Mouse (Mus musculus): ENCODE results near the gene Nsg2.

The Nsg2 gene

GRCm38 (mm10) chr11:32075163-32075562, 74.9 kb downstream of the Nsg2 start:
- no peak for DNase-seq (ENCODE audit: low read depth, low spot score)

- DNase-seq (ENCODE audit: low read depth, low spot score): no peak
Measured at GRCm38 (mm10) chr11:32083462-32083861, 83.2 kb downstream of the Nsg2 start.

- no peak for DNase-seq (ENCODE audit: low read depth, low spot score)
Measured at GRCm38 (mm10) chr11:32086525-32086924, 86.3 kb downstream of the Nsg2 start.

GRCm38 (mm10) chr11:32087376-32087775, 87.1 kb downstream of the Nsg2 start:
- DNase-seq (ENCODE audit: low read depth, low spot score): no peak

GRCm38 (mm10) chr11:32087779-32088442, 87.6 kb downstream of the Nsg2 start:
- no peak for DNase-seq (ENCODE audit: low read depth, low spot score)

GRCm38 (mm10) chr11:32095793-32096192, 95.5 kb downstream of the Nsg2 start:
- DNase-seq (ENCODE audit: low read depth, low spot score): no peak

GRCm38 (mm10) chr11:32096346-32096745, 96.1 kb downstream of the Nsg2 start:
- DNase-seq (ENCODE audit: low read depth, low spot score): no peak

- DNase-seq (ENCODE audit: low read depth, low spot score): no peak
Measured at GRCm38 (mm10) chr11:32101059-32101632, 100.9 kb downstream of the Nsg2 start.

- DNase-seq (ENCODE audit: low read depth, low spot score): no peak
Measured at GRCm38 (mm10) chr11:32102976-32103375, 102.7 kb downstream of the Nsg2 start.

- DNase-seq (ENCODE audit: low read depth, low spot score): no peak
Measured at GRCm38 (mm10) chr11:32104406-32105116, 104.3 kb downstream of the Nsg2 start.

GRCm38 (mm10) chr11:32105750-32106646, 105.7 kb downstream of the Nsg2 start:
- DNase-seq (ENCODE audit: low read depth, low spot score): no peak

- no peak for DNase-seq (ENCODE audit: low read depth, low spot score)
Measured at GRCm38 (mm10) chr11:32106647-32106985, 106.4 kb downstream of the Nsg2 start.

- no peak for DNase-seq (ENCODE audit: low read depth, low spot score)
Measured at GRCm38 (mm10) chr11:32108441-32108840, 108.2 kb downstream of the Nsg2 start.

All from c-Kit-negative CD71-positive TER-119-positive erythroid progenitor cells, embryonic 14.5 days (primary cell).